8 mouse cellular contexts compared by ENCODE assay signal in the genomic region with DNA sequence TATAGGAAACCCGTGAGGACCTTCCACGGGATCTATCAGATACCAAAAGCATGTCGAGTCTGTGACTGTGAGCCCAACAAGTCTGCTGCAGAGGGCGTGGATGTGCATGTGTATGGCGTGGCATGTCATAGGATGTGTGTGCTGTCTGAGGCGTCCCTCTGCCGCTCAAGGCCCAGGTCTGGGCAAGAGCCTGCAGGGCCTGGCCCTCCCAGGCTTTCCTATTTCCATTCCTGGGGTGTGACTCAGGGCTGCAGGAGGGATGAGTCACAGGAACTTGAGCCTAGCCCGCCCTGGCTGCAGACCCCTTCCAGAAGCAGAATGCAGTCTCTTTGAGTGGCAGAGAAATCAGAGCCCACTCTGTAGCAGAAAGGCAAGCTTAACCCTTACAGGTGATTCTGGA. TPM values are rescaled to one million over a fixed set of nuclear protein-coding genes. Genes with fewer than 3 reads are reported as not detected.
DNase-seq lines count a peak whose midpoint lies in the region; ATAC-seq and TF ChIP-seq lines count a peak whose summit lies in the region.

No protein-coding gene starts in this region.

- H3K36me3 ChIP-seq in MEL (ENCODE audit: control insufficient read depth in 1 of 2, insufficient read depth in 2 of 2, low read length in 2 of 2) = peaks cover 0 to 12% of the 10 kb centered on the region in 2 experiments; a peak in 2 of 4 replicates
- H3K36me3 ChIP-seq in embryonic facial prominence, embryonic 15.5 days = no peaks in the 10 kb centered on the region
- no peaks in the 10 kb centered on the region for H3K36me3 ChIP-seq in hindbrain, postnatal 0 days (ENCODE audit: insufficient read depth, low read length)
- H3K36me3 ChIP-seq in neural tube, embryonic 15.5 days = no peaks in the 10 kb centered on the region

- H3K4me1 ChIP-seq in MEL (ENCODE audit: control insufficient read depth in 1 of 2, insufficient read depth in 2 of 2, low read length in 2 of 2) = peaks cover 6 to 33% of the 10 kb centered on the region in 2 experiments
- peaks cover 83% of the 10 kb centered on the region for H3K4me1 ChIP-seq in embryonic facial prominence, embryonic 15.5 days
- H3K4me1 ChIP-seq in hindbrain, postnatal 0 days (ENCODE audit: insufficient read depth, low read length) = peaks cover 28% of the 10 kb centered on the region
- peaks cover 74% of the 10 kb centered on the region for H3K4me1 ChIP-seq in neural tube, embryonic 15.5 days

- TF ChIP-seq POLR2A in MEL (IDR thresholded peaks at IDR 0.05; ENCODE audit: control insufficient read depth in 1 of 2, insufficient read depth in 1 of 2, low read depth in 1 of 2, low read length in 2 of 2, poor library complexity in 1 of 2) = no peak

- H3K27me3 ChIP-seq in MEL (ENCODE audit: control insufficient read depth in 1 of 2, insufficient read depth in 2 of 2, low read length in 2 of 2) = no peaks in the 10 kb centered on the region
- no peaks in the 10 kb centered on the region for H3K27me3 ChIP-seq in embryonic facial prominence, embryonic 15.5 days
- H3K27me3 ChIP-seq in hindbrain, postnatal 0 days (ENCODE audit: insufficient read depth, low read length) = no peaks in the 10 kb centered on the region
- no peaks in the 10 kb centered on the region for H3K27me3 ChIP-seq in neural tube, embryonic 15.5 days (replicated peaks)

- no peak overlapping the region for H3K4me3 ChIP-seq in layer of hippocampus, adult 2 months
- no peak overlapping the region for H3K4me3 ChIP-seq in MEL (ENCODE audit: control insufficient read depth in 1 of 2, insufficient read depth in 1 of 2, low read depth in 2 of 2, low read length in 2 of 2)
- H3K4me3 ChIP-seq in embryonic facial prominence, embryonic 15.5 days (replicated peaks) = no peak overlapping the region
- no peak overlapping the region for H3K4me3 ChIP-seq in hindbrain, postnatal 0 days (ENCODE audit: low read length)
- peak overlapping the region; percentile 48; the same call in 1 of the 2 replicates for H3K4me3 ChIP-seq in neural tube, embryonic 15.5 days (replicated peaks)

- ATAC-seq in embryonic facial prominence, embryonic 15.5 days (ENCODE audit: insufficient number of reproducible peaks, low FRiP score, low TSS enrichment, low read depth) = no peak
- no peak for ATAC-seq in hindbrain, postnatal 0 days
- ATAC-seq in neural tube, embryonic 15.5 days (ENCODE audit: low FRiP score) = no peak
- ATAC-seq in erythroid progenitor cell, adult 5-6 weeks (replicated peaks; ENCODE audit: low FRiP score, poor library complexity, severe bottlenecking) = no peak

- peaks cover 7% of the 10 kb centered on the region; the same call in 1 of the 2 replicates for H3K79me2 ChIP-seq in MEL (ENCODE audit: control insufficient read depth, insufficient read depth, low read length, poor library complexity)

- H3K4me2 ChIP-seq in embryonic facial prominence, embryonic 15.5 days (replicated peaks) = 0 out of 2 replicates have a peak overlapping the region, but pooled peaks have one; percentile 84
- H3K4me2 ChIP-seq in hindbrain, postnatal 0 days (ENCODE audit: low read depth, low read length) = peak overlapping the region; percentile 73; the same call in 1 of the 2 replicates
- H3K4me2 ChIP-seq in neural tube, embryonic 15.5 days = peak overlapping the region; percentile 96

- TF ChIP-seq RAD21 in MEL (IDR thresholded peaks at IDR 0.05; ENCODE audit: low read depth, low read length) = no peak

- no peaks in the 10 kb centered on the region for H3K9me3 ChIP-seq in MEL (replicated peaks; ENCODE audit: insufficient read depth, low read length)
- no peaks in the 10 kb centered on the region for H3K9me3 ChIP-seq in embryonic facial prominence, embryonic 15.5 days (replicated peaks)
- H3K9me3 ChIP-seq in hindbrain, postnatal 0 days (ENCODE audit: low read length) = no peaks in the 10 kb centered on the region
- no peaks in the 10 kb centered on the region for H3K9me3 ChIP-seq in neural tube, embryonic 15.5 days (replicated peaks)

- H3K9ac ChIP-seq in MEL (ENCODE audit: control insufficient read depth, low read depth, low read length, poor library complexity, severe bottlenecking) = no peak overlapping the region
- H3K9ac ChIP-seq in embryonic facial prominence, embryonic 15.5 days = no peak overlapping the region
- peak overlapping the region; percentile 60; the same call in 1 of the 2 replicates for H3K9ac ChIP-seq in hindbrain, postnatal 0 days (replicated peaks; ENCODE audit: low read length)
- H3K9ac ChIP-seq in neural tube, embryonic 15.5 days (replicated peaks) = peak overlapping the region; percentile 67; the same call in 1 of the 2 replicates

- no peak for TF ChIP-seq CTCF in layer of hippocampus, adult 2 months (conservative IDR thresholded peaks at IDR 0.05)
- TF ChIP-seq CTCF in MEL (IDR thresholded peaks at IDR 0.05 in 2 of 3, conservative IDR thresholded peaks at IDR 0.05 in 1 of 3; ENCODE audit: control insufficient read depth in 1 of 3, insufficient read depth in 1 of 3, low read depth in 2 of 3, low read length in 3 of 3, poor library complexity in 1 of 3, severe bottlenecking in 1 of 3) = no peak
- TF ChIP-seq CTCF in hindbrain, postnatal 0 days (IDR thresholded peaks at IDR 0.05; ENCODE audit: low read depth) = no peak

- DNase-seq in layer of hippocampus, adult 2 months (ENCODE audit: low spot score in 2 of 2) = no peak
- DNase-seq in layer of hippocampus, adult 18-20 months (ENCODE audit: low spot score in 2 of 2) = no peak
- DNase-seq in MEL (ENCODE audit: low read depth, low spot score) = peak; percentile 22
- DNase-seq in hindbrain, postnatal 0 days (ENCODE audit: low spot score) = no peak
- DNase-seq in ovary, adult 18-20 months (ENCODE audit: low spot score) = no peak

- no peak for TF ChIP-seq EP300 in MEL (IDR thresholded peaks at IDR 0.05; ENCODE audit: low read depth in 1 of 2, low read length in 2 of 2)

- WGBS in embryonic facial prominence, embryonic 15.5 days = 53% methylated on average over 8 of the region's 8 CpGs
- WGBS in hindbrain, postnatal 0 days = 74% methylated on average over 8 of the region's 8 CpGs
- WGBS in neural tube, embryonic 15.5 days = 77% methylated on average over 8 of the region's 8 CpGs

- H3K27ac ChIP-seq in layer of hippocampus, adult 2 months = peak overlapping the region; percentile 84; the same call in 1 of the 2 replicates
- no peak overlapping the region for H3K27ac ChIP-seq in MEL (ENCODE audit: control insufficient read depth, low read depth, low read length)
- peak overlapping the region; percentile 48 for H3K27ac ChIP-seq in embryonic facial prominence, embryonic 15.5 days (replicated peaks)
- H3K27ac ChIP-seq in hindbrain, postnatal 0 days = peak overlapping the region; percentile 78; the same call in 1 of the 2 replicates
- H3K27ac ChIP-seq in neural tube, embryonic 15.5 days (replicated peaks) = peak overlapping the region; percentile 90

RNA-seq across cellular contexts. Expression of gene Cirbp, which starts 2.1 kb away (rescaled TPM):
- 100 to 1,000 TPM in 1 of 2 experiments, 10 to 100 TPM in 1; 88.3 to 103 TPM for total RNA-seq in layer of hippocampus, adult 2 months (2021)
- total RNA-seq in layer of hippocampus, adult 18-20 months (2021) = 10 to 100 TPM; 60.7 to 76.4 TPM
- 21.2 and 27.2 TPM in 2 replicates for total RNA-seq in MEL (2012; rRNA removed)
- polyA plus RNA-seq in MEL (2012; ENCODE audit: insufficient read depth in 1 of 2, insufficient read length in 2 of 2, low read depth in 1 of 2, low replicate concordance in 2 of 2, missing spikeins in 1 of 2) = 10 to 100 TPM in 1 of 2 experiments, not detected in 1; 56.6 TPM
- 102 and 116 TPM in 2 replicates for polyA plus RNA-seq in embryonic facial prominence, embryonic 15.5 days (2015; fragmentation: Nextera tagmentation; extraction: Ambion mirVana)
- 257 and 261 TPM in 2 replicates for total RNA-seq in hindbrain, postnatal 0 days (2014; rRNA removed)
- 730 and 732 TPM in 2 replicates for polyA plus RNA-seq in hindbrain, postnatal 0 days (2015; fragmentation: Nextera tagmentation; extraction: Ambion mirVana)
- 284 and 345 TPM in 2 replicates for polyA plus RNA-seq in neural tube, embryonic 15.5 days (2015; fragmentation: Nextera tagmentation; extraction: Ambion mirVana)
- total RNA-seq in erythroid progenitor cell, adult 5-6 weeks (2015; ENCODE audit: low replicate concordance) = 10.1 and 19.7 TPM in 2 replicates
- 33.5 and 39.6 TPM in 2 replicates for total RNA-seq in erythroid progenitor cell, adult 5-6 weeks (2017; ENCODE audit: low replicate concordance)

RNA-seq across cellular contexts. Expression of gene 1600002K03Rik, which starts 9.0 kb away (rescaled TPM):
- total RNA-seq in layer of hippocampus, adult 2 months (2021) = 1 to 10 TPM; 7.0 to 7.4 TPM
- 1 to 10 TPM; 6.4 to 6.5 TPM for total RNA-seq in layer of hippocampus, adult 18-20 months (2021)
- 16.9 and 17.7 TPM in 2 replicates for total RNA-seq in MEL (2012; rRNA removed)
- polyA plus RNA-seq in MEL (2012; ENCODE audit: insufficient read depth in 1 of 2, insufficient read length in 2 of 2, low read depth in 1 of 2, low replicate concordance in 2 of 2, missing spikeins in 1 of 2) = 10 to 100 TPM in 1 of 2 experiments, not detected in 1; 11.4 TPM
- polyA plus RNA-seq in embryonic facial prominence, embryonic 15.5 days (2015; fragmentation: Nextera tagmentation; extraction: Ambion mirVana) = 12.0 and 13.6 TPM in 2 replicates
- total RNA-seq in hindbrain, postnatal 0 days (2014; rRNA removed) = 2.6 and 3.2 TPM in 2 replicates
- 4.3 and 4.4 TPM in 2 replicates for polyA plus RNA-seq in hindbrain, postnatal 0 days (2015; fragmentation: Nextera tagmentation; extraction: Ambion mirVana)
- 13.5 and 14.3 TPM in 2 replicates for polyA plus RNA-seq in neural tube, embryonic 15.5 days (2015; fragmentation: Nextera tagmentation; extraction: Ambion mirVana)
- not detected in 2 replicates for total RNA-seq in erythroid progenitor cell, adult 5-6 weeks (2015; ENCODE audit: low replicate concordance)
- not detected in 2 replicates for total RNA-seq in erythroid progenitor cell, adult 5-6 weeks (2017; ENCODE audit: low replicate concordance)

RNA-seq across cellular contexts. Expression of gene Efna2, which starts 15.6 kb away (rescaled TPM):
- total RNA-seq in layer of hippocampus, adult 2 months (2021) = 1 to 10 TPM; 7.1 to 9.7 TPM
- 10 to 100 TPM in 1 of 2 experiments, 1 to 10 TPM in 1; 8.9 to 10.1 TPM for total RNA-seq in layer of hippocampus, adult 18-20 months (2021)
- total RNA-seq in MEL (2012; rRNA removed) = 0.12 TPM in 1 of 2 replicates, not detected in the other
- polyA plus RNA-seq in MEL (2012; ENCODE audit: insufficient read depth in 1 of 2, insufficient read length in 2 of 2, low read depth in 1 of 2, low replicate concordance in 2 of 2, missing spikeins in 1 of 2) = 1 to 10 TPM in 1 of 2 experiments, not detected in 1; 2.8 TPM
- 30.9 and 31.8 TPM in 2 replicates for polyA plus RNA-seq in embryonic facial prominence, embryonic 15.5 days (2015; fragmentation: Nextera tagmentation; extraction: Ambion mirVana)
- 24.0 and 32.8 TPM in 2 replicates for total RNA-seq in hindbrain, postnatal 0 days (2014; rRNA removed)
- polyA plus RNA-seq in hindbrain, postnatal 0 days (2015; fragmentation: Nextera tagmentation; extraction: Ambion mirVana) = 23.2 and 23.8 TPM in 2 replicates
- polyA plus RNA-seq in neural tube, embryonic 15.5 days (2015; fragmentation: Nextera tagmentation; extraction: Ambion mirVana) = 25.9 and 31.2 TPM in 2 replicates
- not detected in 2 replicates for total RNA-seq in erythroid progenitor cell, adult 5-6 weeks (2015; ENCODE audit: low replicate concordance)
- not detected in 2 replicates for total RNA-seq in erythroid progenitor cell, adult 5-6 weeks (2017; ENCODE audit: low replicate concordance)

RNA-seq across cellular contexts. Expression of gene Midn, which starts 15.6 kb away (rescaled TPM):
- 10 to 100 TPM; 53.1 to 54.5 TPM for total RNA-seq in layer of hippocampus, adult 2 months (2021)
- 10 to 100 TPM; 59.4 to 68.4 TPM for total RNA-seq in layer of hippocampus, adult 18-20 months (2021)
- total RNA-seq in MEL (2012; rRNA removed) = 8.1 and 8.3 TPM in 2 replicates
- 10 to 100 TPM in 1 of 2 experiments, not detected in 1; 26.7 TPM for polyA plus RNA-seq in MEL (2012; ENCODE audit: insufficient read depth in 1 of 2, insufficient read length in 2 of 2, low read depth in 1 of 2, low replicate concordance in 2 of 2, missing spikeins in 1 of 2)
- polyA plus RNA-seq in embryonic facial prominence, embryonic 15.5 days (2015; fragmentation: Nextera tagmentation; extraction: Ambion mirVana) = 18.3 and 20.4 TPM in 2 replicates
- 146 and 172 TPM in 2 replicates for total RNA-seq in hindbrain, postnatal 0 days (2014; rRNA removed)
- 14.7 and 15.8 TPM in 2 replicates for polyA plus RNA-seq in hindbrain, postnatal 0 days (2015; fragmentation: Nextera tagmentation; extraction: Ambion mirVana)
- polyA plus RNA-seq in neural tube, embryonic 15.5 days (2015; fragmentation: Nextera tagmentation; extraction: Ambion mirVana) = 19.4 and 20.5 TPM in 2 replicates
- 20.1 and 23.8 TPM in 2 replicates for total RNA-seq in erythroid progenitor cell, adult 5-6 weeks (2015; ENCODE audit: low replicate concordance)
- total RNA-seq in erythroid progenitor cell, adult 5-6 weeks (2017; ENCODE audit: low replicate concordance) = 12.5 and 18.2 TPM in 2 replicates

RNA-seq across cellular contexts. Expression of gene Cbarp, which starts 23.1 kb away (rescaled TPM):
- 100 to 1,000 TPM; 331 to 341 TPM for total RNA-seq in layer of hippocampus, adult 2 months (2021)
- total RNA-seq in layer of hippocampus, adult 18-20 months (2021) = 100 to 1,000 TPM; 362 to 363 TPM
- 4.8 and 6.8 TPM in 2 replicates for total RNA-seq in MEL (2012; rRNA removed)
- 10 to 100 TPM in 1 of 2 experiments, not detected in 1; 19.3 TPM for polyA plus RNA-seq in MEL (2012; ENCODE audit: insufficient read depth in 1 of 2, insufficient read length in 2 of 2, low read depth in 1 of 2, low replicate concordance in 2 of 2, missing spikeins in 1 of 2)
- 9.3 and 10.9 TPM in 2 replicates for polyA plus RNA-seq in embryonic facial prominence, embryonic 15.5 days (2015; fragmentation: Nextera tagmentation; extraction: Ambion mirVana)
- total RNA-seq in hindbrain, postnatal 0 days (2014; rRNA removed) = 270 and 288 TPM in 2 replicates
- polyA plus RNA-seq in hindbrain, postnatal 0 days (2015; fragmentation: Nextera tagmentation; extraction: Ambion mirVana) = 95.5 and 106 TPM in 2 replicates
- polyA plus RNA-seq in neural tube, embryonic 15.5 days (2015; fragmentation: Nextera tagmentation; extraction: Ambion mirVana) = 91.9 and 93.0 TPM in 2 replicates
- total RNA-seq in erythroid progenitor cell, adult 5-6 weeks (2015; ENCODE audit: low replicate concordance) = not detected in 2 replicates
- total RNA-seq in erythroid progenitor cell, adult 5-6 weeks (2017; ENCODE audit: low replicate concordance) = not detected in 2 replicates

Comparison
In these comparisons a context has a peak if more than half of its experiments do, and no peak if none do; other contexts are left out.
1. H3K9ac ChIP-seq: peak in hindbrain, postnatal 0 days (single experiment) and neural tube, embryonic 15.5 days (single experiment); none in MEL (single experiment) and embryonic facial prominence, embryonic 15.5 days (single experiment).
2. Peak in every context shown above with its lines, with median percentiles within 50 percentile points of each other: H3K4me2 ChIP-seq.